Mouse (Mus musculus) adrenal gland, postnatal 14 days (tissue): ENCODE data around the gene Alg11. TPM values are rescaled to one million over a fixed set of nuclear protein-coding genes. Genes with fewer than 3 reads are reported as not detected.

Experiments
- DNase-seq: peaks from one replicate; pipeline ENCODE4 v3.0.0; 2021; ENCODE audit warnings: mixed read lengths
- total RNA-seq: library from RNA; stranded (reverse); gene quantifications from 2 replicates; pipeline ENCODE4 v1.2.3, GENCODE M21; 2021

Alg11 gene
- total RNA-seq, 1 experiment from 2014 or later, result 34.6 TPM

GRCm38 (mm10) chr8:22061126-22061525 lies 605 bp downstream of the Alg11 start:
- peak; percentile 22 for DNase-seq

GRCm38 (mm10) chr8:22079313-22080007 lies 18.9 kb downstream of the Alg11 start:
- no peak for DNase-seq

- DNase-seq, result no peak
Observed at GRCm38 (mm10) chr8:22089226-22089625, 28.7 kb downstream of the Alg11 start.

GRCm38 (mm10) chr8:22091568-22091967 lies 31.0 kb downstream of the Alg11 start:
- DNase-seq, result peak; percentile 23

- no peak for DNase-seq
Observed at GRCm38 (mm10) chr8:22107020-22107419, 46.5 kb downstream of the Alg11 start.

Other genes starting within 250 kb of the Alg11 start
- not detected in 2 replicates for gene Defb50, start 237.2 kb upstream of the Alg11 start, total RNA-seq
- gene Defb2, start 220.8 kb upstream of the Alg11 start, total RNA-seq, result not detected in 2 replicates
- not detected in 2 replicates for gene Defb10, start 201.8 kb upstream of the Alg11 start, total RNA-seq
- gene Defb9, start 175.3 kb upstream of the Alg11 start, total RNA-seq, result not detected in 2 replicates
- gene Defb11, start 154.3 kb upstream of the Alg11 start, total RNA-seq, result not detected in 2 replicates
- not detected in 2 replicates for gene Defb15, start 128.0 kb upstream of the Alg11 start, total RNA-seq
- gene Defb35, start 122.4 kb upstream of the Alg11 start, total RNA-seq, result not detected in 2 replicates
- not detected in 2 replicates for gene Defb13, start 114.0 kb upstream of the Alg11 start, total RNA-seq
- gene Fam90a1a, start 102.0 kb upstream of the Alg11 start, total RNA-seq, result not detected in 2 replicates
- not detected in 2 replicates for gene Ccdc70, start 90.9 kb upstream of the Alg11 start, total RNA-seq
- gene Atp7b, start 416 bp upstream of the Alg11 start, total RNA-seq, result 2.2 and 3.0 TPM in 2 replicates
- gene Nek5, start 64.3 kb downstream of the Alg11 start, total RNA-seq, result 1.9 and 2.1 TPM in 2 replicates
- 3.9 and 5.2 TPM in 2 replicates for gene Nek3, start 105.7 kb downstream of the Alg11 start, total RNA-seq
- 13.2 and 13.3 TPM in 2 replicates for gene Ckap2, start 125.1 kb downstream of the Alg11 start, total RNA-seq
- 31.0 and 34.5 TPM in 2 replicates for gene Vps36, start 132.1 kb downstream of the Alg11 start, total RNA-seq
- gene Thsd1, start 166.6 kb downstream of the Alg11 start, total RNA-seq, result 5.5 and 7.8 TPM in 2 replicates
- gene Tpte, start 222.7 kb downstream of the Alg11 start, total RNA-seq, result not detected in 2 replicates